ENCODE assay signal across 9 mouse cellular contexts in the genomic region with DNA sequence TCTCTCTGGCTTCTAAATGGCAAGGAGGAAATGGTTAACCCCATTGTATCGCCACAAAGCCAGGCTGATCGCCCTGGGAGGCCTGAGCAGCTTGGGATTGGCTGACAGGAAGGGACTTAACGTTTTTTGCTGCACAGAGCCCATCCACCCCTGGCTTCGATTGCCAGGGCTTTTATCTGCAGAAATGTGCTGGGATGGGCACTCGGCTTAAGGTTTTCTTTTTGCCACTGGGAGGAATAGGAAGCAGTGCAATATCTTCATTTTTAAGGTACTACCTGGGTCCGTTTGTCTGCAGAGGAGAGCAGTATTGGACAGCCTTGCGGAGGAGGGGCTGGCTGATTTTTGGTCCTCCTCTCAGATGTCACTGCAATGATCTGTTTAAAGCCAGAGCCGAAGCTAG.
A peak's percentile ranks its signal among the peaks of the same experiment; 100 is the strongest.
DNase-seq lines count a peak whose midpoint lies in the region; ATAC-seq lines count a peak whose summit lies in the region.
"Had no signal": no experiment of that assay in that cellular context is flagged by ENCODE, and none has a peak within 500 bp of the region (broad histone marks: within the 10 kb centered on the region; RNA-seq: fewer than 3 reads in every experiment).

No protein-coding gene starts in this region.

- WGBS in heart, embryonic 10.5 days: 7% methylated on average over 8 of the region's 8 CpGs
- WGBS in forebrain, embryonic 13.5 days: 4% methylated on average over 8 of the region's 8 CpGs

- peak overlapping the region; percentile 22; the same call in 1 of the 2 replicates for H3K9ac ChIP-seq in forebrain, embryonic 13.5 days
- H3K9ac ChIP-seq: lung, embryonic 15.5 days had no signal

- H3K4me1 ChIP-seq in heart, embryonic 10.5 days: peaks cover 2% of the 10 kb centered on the region; the same call in 1 of the 2 replicates
- peaks cover 42% of the 10 kb centered on the region for H3K4me1 ChIP-seq in forebrain, embryonic 13.5 days
- H3K4me1 ChIP-seq in megakaryocyte, embryonic 14.5 days: peaks cover 15% of the 10 kb centered on the region

- no peaks in the 10 kb centered on the region for H3K9me3 ChIP-seq in heart, embryonic 10.5 days
- H3K9me3 ChIP-seq in forebrain, embryonic 13.5 days (replicated peaks): no peaks in the 10 kb centered on the region
- H3K9me3 ChIP-seq in megakaryocyte, embryonic 14.5 days: peaks cover 7% of the 10 kb centered on the region
- H3K9me3 ChIP-seq: lung, embryonic 15.5 days had no signal

- ATAC-seq in forebrain, embryonic 13.5 days: no peak

- intact Hi-C loops in gastrocnemius, postnatal 36 days (cut with DNase I): no loop called here

- no peaks in the 10 kb centered on the region for H3K36me3 ChIP-seq in heart, embryonic 10.5 days
- peaks cover 9% of the 10 kb centered on the region for H3K36me3 ChIP-seq in forebrain, embryonic 13.5 days (ENCODE audit: poor library complexity, severe bottlenecking)
- H3K36me3 ChIP-seq in megakaryocyte, embryonic 14.5 days (replicated peaks; ENCODE audit: low read length): no peaks in the 10 kb centered on the region
- H3K36me3 ChIP-seq: lung, embryonic 15.5 days had no signal

- no peaks in the 10 kb centered on the region for H3K27me3 ChIP-seq in heart, embryonic 10.5 days (ENCODE audit: insufficient read depth, poor library complexity, severe bottlenecking)
- no peaks in the 10 kb centered on the region for H3K27me3 ChIP-seq in forebrain, embryonic 13.5 days
- no peaks in the 10 kb centered on the region for H3K27me3 ChIP-seq in megakaryocyte, embryonic 14.5 days (replicated peaks)
- H3K27me3 ChIP-seq: lung, embryonic 15.5 days had no signal

- no peak overlapping the region for H3K27ac ChIP-seq in heart, embryonic 10.5 days
- H3K27ac ChIP-seq in forebrain, embryonic 13.5 days: no peak overlapping the region
- H3K27ac ChIP-seq: lung, embryonic 15.5 days had no signal

- peak overlapping the region; percentile 42 for H3K4me2 ChIP-seq in forebrain, embryonic 13.5 days
- H3K4me2 ChIP-seq: lung, embryonic 15.5 days had no signal

- peak overlapping the region; percentile 42 for H3K4me3 ChIP-seq in heart, embryonic 10.5 days
- peak overlapping the region; percentile 8 for H3K4me3 ChIP-seq in forebrain, embryonic 13.5 days
- H3K4me3 ChIP-seq in megakaryocyte, embryonic 14.5 days (replicated peaks): peak overlapping the region; percentile 71
- H3K4me3 ChIP-seq: lung, embryonic 15.5 days had no signal

- no peak for DNase-seq in heart, embryonic 10.5 days (ENCODE audit: low spot score)
- DNase-seq in heart, postnatal 4 days: no peak
- DNase-seq in cerebellum, adult 11 months: peak; percentile 43
- no peak for DNase-seq in Muller cell, postnatal 12 days (ENCODE audit: inconsistent ontology term)
- no peak for DNase-seq in gastrocnemius, postnatal 36 days
- no peak for DNase-seq in frontal cortex, postnatal 36 days (ENCODE audit: low spot score in 2 of 2)

Comparison
In these comparisons a context has a peak if more than half of its experiments do, and no peak if none do; other contexts are left out.
1. H3K4me3 ChIP-seq: peak in every context shown above with its lines; median percentile 71 in megakaryocyte, embryonic 14.5 days; 42 in heart, embryonic 10.5 days; 8 in forebrain, embryonic 13.5 days.